Mouse (Mus musculus) gonadal fat pad, adult 2 months (tissue): ENCODE data around the gene Brd1. TPM values are rescaled to one million over a fixed set of nuclear protein-coding genes. Genes with fewer than 3 reads are reported as not detected.
"Not testable (repeated sequence)": the region's sequence is repeated elsewhere in the genome, so short reads cannot be mapped to it uniquely, and the experiment has no call there.

ENCODE experiments used
- DNase-seq: peaks from one replicate; pipeline ENCODE4 v3.0.0-alpha.2; 2012; ENCODE audit warnings: low read depth
- polyA plus RNA-seq: library from polyadenylated mRNA; depleted of rRNA; stranded (reverse); fragments of >200 nt; gene quantifications from 2 replicates; pipeline ENCODE4 v1.2.3, GENCODE M21; 2012; rRNA removed

Brd1 gene
- polyA plus RNA-seq, result 12.9 and 21.2 TPM in 2 replicates

- no peak for DNase-seq
Observed at GRCm38 (mm10) chr15:88733834-88734571, at the start of gene Brd1. TSS of gene Brd1 (minus strand) at chr15:88734233.

GRCm38 (mm10) chr15:88774630-88775029, 40.6 kb upstream of the Brd1 start:
- DNase-seq, result not testable (repeated sequence)

- no peak for DNase-seq
Observed at GRCm38 (mm10) chr15:88768537-88768936, 34.5 kb upstream of the Brd1 start.

- not testable (repeated sequence) for DNase-seq
Observed at GRCm38 (mm10) chr15:88766139-88766538, 32.1 kb upstream of the Brd1 start.

GRCm38 (mm10) chr15:88761551-88761950, 27.5 kb upstream of the Brd1 start:
- no peak for DNase-seq

- no peak for DNase-seq
Observed at GRCm38 (mm10) chr15:88758061-88758460, 24.0 kb upstream of the Brd1 start.

GRCm38 (mm10) chr15:88755761-88756160, 21.7 kb upstream of the Brd1 start:
- no peak for DNase-seq

GRCm38 (mm10) chr15:88754896-88755295, 20.9 kb upstream of the Brd1 start:
- DNase-seq, result no peak

- no peak for DNase-seq
Observed at GRCm38 (mm10) chr15:88752403-88752733, 18.3 kb upstream of the Brd1 start.

GRCm38 (mm10) chr15:88751564-88752402, 17.8 kb upstream of the Brd1 start, which contains the start of gene Zbed4:
TSS of gene Zbed4 (plus strand) at chr15:88751660.
- no peak for DNase-seq

- DNase-seq, result peak; percentile 81
Observed at GRCm38 (mm10) chr15:88750677-88751563, 16.9 kb upstream of the Brd1 start.

- no peak for DNase-seq
Observed at GRCm38 (mm10) chr15:88750032-88750431, 16.0 kb upstream of the Brd1 start.

- DNase-seq, result not testable (repeated sequence)
Observed at GRCm38 (mm10) chr15:88749617-88750016, 15.6 kb upstream of the Brd1 start.

- no peak for DNase-seq
Observed at GRCm38 (mm10) chr15:88745926-88746325, 11.9 kb upstream of the Brd1 start.

GRCm38 (mm10) chr15:88745347-88745746, 11.3 kb upstream of the Brd1 start:
- no peak for DNase-seq

GRCm38 (mm10) chr15:88743371-88743770, 9.3 kb upstream of the Brd1 start:
- not testable (repeated sequence) for DNase-seq

- no peak for DNase-seq
Observed at GRCm38 (mm10) chr15:88741366-88741765, 7.3 kb upstream of the Brd1 start.

- no peak for DNase-seq
Observed at GRCm38 (mm10) chr15:88738466-88738865, 4.4 kb upstream of the Brd1 start.

- no peak for DNase-seq
Observed at GRCm38 (mm10) chr15:88736166-88736565, 2.1 kb upstream of the Brd1 start.

GRCm38 (mm10) chr15:88733041-88733751, 837 bp downstream of the Brd1 start:
- DNase-seq, result no peak

- no peak for DNase-seq
Observed at GRCm38 (mm10) chr15:88732405-88733020, 1.5 kb downstream of the Brd1 start.
